Mouse (Mus musculus): ENCODE results near the gene Gba2. TPM values are rescaled to one million over a fixed set of nuclear protein-coding genes. Genes with fewer than 3 reads are reported as not detected.
"Not testable (repeated sequence)": the region's sequence is repeated elsewhere in the genome, so short reads cannot be mapped to it uniquely, and the experiment has no call there.

The Gba2 gene
- polyA plus RNA-seq (2015; fragmentation: Nextera tagmentation; extraction: Ambion mirVana): 44.5 and 47.4 TPM in 2 replicates

DNA sequence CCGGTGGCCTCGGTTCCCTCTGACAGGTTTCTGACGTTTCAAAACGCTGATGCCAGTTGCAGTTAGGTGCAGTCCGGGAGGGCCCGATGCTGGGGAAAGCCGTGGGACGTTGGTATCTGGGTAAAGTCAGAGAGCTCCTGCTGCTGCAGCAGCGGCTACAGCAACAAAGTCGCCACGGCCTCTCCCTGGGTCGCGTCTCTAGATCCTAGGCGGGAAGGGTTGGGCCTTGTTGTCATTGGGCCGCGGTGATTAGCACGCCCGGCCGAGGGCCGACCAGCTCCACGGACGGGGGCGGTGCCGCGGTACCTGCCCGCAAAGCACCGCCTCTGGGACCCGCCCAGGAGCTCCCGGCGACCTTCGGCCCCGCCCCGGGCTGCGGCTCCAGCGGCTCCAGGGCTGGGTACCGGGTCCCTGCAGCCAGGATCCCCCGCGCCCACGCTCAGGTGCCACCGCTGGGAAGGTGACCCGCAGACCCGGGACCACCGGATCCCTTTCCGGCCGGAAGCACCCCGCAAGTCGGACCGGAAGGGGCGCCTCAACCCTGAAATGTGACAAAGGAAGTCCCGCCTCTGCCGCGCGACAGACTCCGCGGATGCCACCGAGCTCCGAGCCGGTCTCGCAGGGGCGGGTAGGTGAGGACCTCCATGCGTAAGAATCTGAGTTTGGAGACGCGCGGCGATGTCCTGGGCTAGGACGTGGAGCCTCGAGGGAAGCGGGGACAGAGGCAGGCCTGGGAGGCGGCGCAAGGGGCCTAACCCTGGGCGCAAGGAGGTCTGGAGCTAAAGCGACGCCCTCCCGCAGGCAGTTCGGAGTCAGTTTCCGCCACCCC lies at the start of gene Gba2, which contains the start of gene Rgp1:
Gba2 (minus strand) TSS at position 498 of the 829 bp plus-strand sequence.
Rgp1 (plus strand) TSS at position 340 of the 829 bp plus-strand sequence.
- ATAC-seq: peak; percentile 87
- H3K4me1 ChIP-seq: peaks cover 46% of the 10 kb centered on the region
- WGBS: under 1% methylated on average over 54 of the region's 76 CpGs

DNA sequence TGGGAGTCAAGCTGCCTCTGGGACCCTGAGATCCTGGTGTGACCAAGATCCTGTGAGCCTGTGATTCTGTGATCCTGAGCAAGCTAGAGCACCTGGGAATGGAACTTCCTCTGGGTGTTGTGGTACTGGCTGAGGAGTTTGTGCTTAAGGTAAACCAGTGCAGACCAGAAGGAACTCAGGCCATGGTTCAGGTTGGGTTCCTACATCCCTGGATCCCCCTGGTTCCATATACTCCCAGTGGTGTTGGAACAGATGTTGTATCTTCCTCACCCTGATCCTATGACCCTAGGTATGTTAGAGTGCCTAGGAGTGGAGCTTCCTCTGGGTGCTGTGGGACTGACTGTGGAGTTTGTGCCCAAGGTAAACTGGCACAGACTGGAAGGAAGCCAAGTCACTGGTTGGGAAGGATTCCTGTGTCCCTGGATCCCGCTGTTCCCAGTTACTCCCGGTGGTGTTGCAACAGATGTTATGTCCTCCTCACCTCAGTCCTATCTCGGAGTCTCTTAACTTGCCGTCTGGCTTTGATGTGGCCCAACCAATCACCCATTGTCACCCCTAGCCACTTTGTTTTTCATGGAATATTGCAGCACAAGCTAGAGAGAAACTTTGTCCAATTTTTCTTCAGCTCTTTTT lies 41.6 kb upstream of the Gba2 start:
- Histone ChIP-seq H3K27me3 (no peaks in the 10 kb centered on the region), H3K4me1 (no peaks in the 10 kb centered on the region), H3K9me3 (replicated peaks) (peaks cover 4% of the 10 kb centered on the region), H3K27ac (no peak overlapping the region), H3K4me2 (no peak overlapping the region), H3K4me3 (no peak overlapping the region), H3K9ac (no peak overlapping the region), H3K36me3 (ENCODE audit: poor library complexity, severe bottlenecking) (no peaks in the 10 kb centered on the region)
- no peak for ATAC-seq
- 91% methylated on average over 4 of the region's 4 CpGs for WGBS

More for the DNA sequence above, at the start of gene Gba2, which contains the start of gene Rgp1:
- H3K9me3 ChIP-seq (replicated peaks): no peaks in the 10 kb centered on the region
- H3K27me3 ChIP-seq: no peaks in the 10 kb centered on the region
- peaks cover 42% of the 10 kb centered on the region for H3K36me3 ChIP-seq (ENCODE audit: poor library complexity, severe bottlenecking)
- H3K9ac ChIP-seq: peak within 1 kb of the TSS; percentile 91
- peak within 1 kb of the TSS; percentile 72 for H3K27ac ChIP-seq
- peak within 1 kb of the TSS; percentile 88 for H3K4me3 ChIP-seq
- peak within 1 kb of the TSS; percentile 94 for H3K4me2 ChIP-seq

- H3K4me2 ChIP-seq: no peak overlapping the region
- no peaks in the 10 kb centered on the region for H3K4me1 ChIP-seq
- no peak for ATAC-seq
- no peak overlapping the region for H3K9ac ChIP-seq
- H3K27me3 ChIP-seq: no peaks in the 10 kb centered on the region
- no peak overlapping the region for H3K4me3 ChIP-seq
- 60% methylated on average over 3 of the region's 3 CpGs for WGBS
- H3K36me3 ChIP-seq (ENCODE audit: poor library complexity, severe bottlenecking): no peaks in the 10 kb centered on the region
- no peaks in the 10 kb centered on the region for H3K9me3 ChIP-seq (replicated peaks)
- H3K27ac ChIP-seq: no peak overlapping the region
Measured at GRCm38 (mm10) chr4:43613060-43613730, 34.5 kb upstream of the Gba2 start.

GRCm38 (mm10) chr4:43612534-43612933 lies 33.9 kb upstream of the Gba2 start:
- 67% methylated on average over 10 of the region's 10 CpGs for WGBS

DNA sequence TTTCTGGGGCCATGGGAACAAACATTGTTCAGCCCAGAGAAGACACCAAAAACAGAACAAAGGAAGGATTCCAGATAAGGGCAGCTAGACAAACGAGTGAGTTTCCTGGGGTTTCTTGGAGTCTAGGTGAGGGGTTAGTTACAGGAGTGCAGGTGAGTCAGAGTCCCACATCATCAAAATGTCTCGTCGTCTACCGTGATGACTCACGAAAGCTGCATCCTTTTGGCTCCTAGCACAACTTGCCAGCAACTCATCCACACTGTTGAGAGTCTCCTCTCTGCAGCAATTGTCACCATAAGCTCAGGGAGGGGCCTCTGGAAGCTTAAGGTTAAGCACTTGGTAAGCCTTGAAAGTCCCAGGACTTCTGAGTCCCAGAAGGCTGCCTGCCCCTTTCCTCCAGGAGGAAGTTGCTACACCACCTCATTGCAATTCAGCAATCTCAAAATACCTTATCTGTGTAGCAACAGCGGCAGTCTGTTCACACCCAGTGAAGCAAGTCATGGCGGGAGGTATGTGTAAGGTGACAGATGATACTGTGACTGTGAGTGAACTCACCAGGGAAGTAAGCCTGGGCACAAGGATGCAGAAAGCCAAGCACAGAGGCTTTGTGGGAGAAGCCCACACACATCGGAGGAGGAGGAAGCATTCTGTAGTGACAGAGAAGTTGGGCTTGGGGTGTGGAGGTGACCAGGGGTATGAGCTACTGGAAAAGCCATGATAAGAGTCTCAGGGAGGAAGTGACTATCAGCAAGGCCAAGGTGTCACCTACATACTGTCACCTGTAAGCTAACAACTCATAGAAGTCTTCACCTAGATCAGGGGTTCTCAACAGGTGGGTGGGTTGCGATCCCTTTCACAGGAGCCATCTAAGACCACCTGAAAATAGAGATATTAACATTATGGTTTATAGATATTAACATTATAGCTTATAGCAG lies 26.3 kb upstream of the Gba2 start:
- ATAC-seq: no peak
- no peak overlapping the region for H3K4me2 ChIP-seq
- H3K27ac ChIP-seq: no peak overlapping the region
- H3K27me3 ChIP-seq: no peaks in the 10 kb centered on the region
- H3K4me1 ChIP-seq: no peaks in the 10 kb centered on the region
- no peaks in the 10 kb centered on the region for H3K9me3 ChIP-seq (replicated peaks)
- no peak overlapping the region for H3K9ac ChIP-seq
- 85% methylated on average over 9 of the region's 9 CpGs for WGBS
- H3K4me3 ChIP-seq: no peak overlapping the region
- no peaks in the 10 kb centered on the region for H3K36me3 ChIP-seq (ENCODE audit: poor library complexity, severe bottlenecking)

More at GRCm38 (mm10) chr4:43612534-43612933, 33.9 kb upstream of the Gba2 start:
- no peak overlapping the region for H3K27ac ChIP-seq
- no peaks in the 10 kb centered on the region for H3K4me1 ChIP-seq
- no peaks in the 10 kb centered on the region for H3K36me3 ChIP-seq (ENCODE audit: poor library complexity, severe bottlenecking)
- no peak for ATAC-seq
- no peak overlapping the region for H3K4me2 ChIP-seq
- no peak overlapping the region for H3K9ac ChIP-seq
- no peak overlapping the region for H3K4me3 ChIP-seq
- H3K27me3 ChIP-seq: no peaks in the 10 kb centered on the region
- H3K9me3 ChIP-seq (replicated peaks): no peaks in the 10 kb centered on the region

DNA sequence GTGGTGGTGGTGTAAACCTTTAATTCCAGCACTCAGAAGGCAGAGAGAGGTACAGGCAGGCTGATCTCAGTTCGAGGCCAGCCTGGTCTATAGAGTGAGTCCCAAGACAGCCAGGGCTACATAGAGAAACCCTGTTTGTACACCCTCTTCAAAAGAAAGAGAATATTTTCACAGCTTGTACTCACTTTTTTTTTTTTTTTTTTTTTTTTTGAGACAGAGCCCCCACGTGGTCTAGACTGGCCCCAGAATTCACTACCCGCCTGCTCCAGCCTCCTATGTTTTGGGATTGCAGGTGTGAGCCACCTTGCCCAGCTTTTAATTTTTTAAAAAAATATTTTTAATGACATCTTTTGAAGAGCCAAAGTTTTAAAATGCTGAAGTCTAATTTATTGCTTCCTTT lies 25.4 kb upstream of the Gba2 start:
- H3K9me3 ChIP-seq (replicated peaks): no peaks in the 10 kb centered on the region
- H3K4me3 ChIP-seq: no peak overlapping the region
- no peaks in the 10 kb centered on the region for H3K27me3 ChIP-seq
- no peaks in the 10 kb centered on the region for H3K36me3 ChIP-seq (ENCODE audit: poor library complexity, severe bottlenecking)
- H3K27ac ChIP-seq: no peak overlapping the region
- H3K4me1 ChIP-seq: no peaks in the 10 kb centered on the region
- H3K9ac ChIP-seq: no peak overlapping the region
- 67% methylated on average over 3 of the region's 3 CpGs for WGBS
- no peak for ATAC-seq
- no peak overlapping the region for H3K4me2 ChIP-seq

DNA sequence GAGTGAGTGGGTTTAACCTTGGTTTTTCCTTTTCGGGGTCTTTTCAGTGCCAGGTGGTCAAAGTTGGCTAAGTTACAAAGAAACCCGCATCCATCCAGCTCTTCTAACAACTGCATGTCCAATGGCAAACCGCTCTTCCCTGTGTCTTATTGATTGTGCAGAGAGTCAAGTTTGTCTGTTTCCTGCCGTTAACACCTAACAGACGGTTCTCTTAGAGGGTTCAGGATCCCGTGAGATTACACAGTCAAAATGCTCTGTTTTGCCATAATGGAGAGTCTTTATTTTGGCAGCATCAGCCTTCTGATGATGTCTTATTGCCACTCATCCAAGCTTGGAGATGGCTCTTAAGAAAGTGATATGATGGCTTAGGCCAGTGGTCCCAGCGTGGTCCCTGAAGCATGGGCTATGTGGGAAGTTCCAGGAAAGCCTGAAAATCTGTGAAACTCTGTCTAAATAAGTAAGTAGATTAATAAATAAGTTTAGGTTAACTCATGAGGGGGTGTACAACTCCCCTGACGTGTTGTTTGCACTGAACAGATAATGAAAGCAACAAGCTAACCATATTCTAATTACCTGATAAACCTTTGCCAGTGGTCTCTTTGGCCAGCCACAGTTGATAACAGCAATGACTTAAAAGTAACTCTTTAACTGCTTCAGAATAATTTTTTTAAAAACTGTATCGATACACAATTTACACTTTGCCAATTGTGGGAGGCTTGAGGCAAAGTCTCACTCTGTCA lies 21.7 kb upstream of the Gba2 start:
- H3K36me3 ChIP-seq (ENCODE audit: poor library complexity, severe bottlenecking): no peaks in the 10 kb centered on the region
- H3K4me2 ChIP-seq: no peak overlapping the region
- no peak overlapping the region for H3K27ac ChIP-seq
- H3K4me3 ChIP-seq: no peak overlapping the region
- no peaks in the 10 kb centered on the region for H3K27me3 ChIP-seq
- no peaks in the 10 kb centered on the region for H3K9me3 ChIP-seq (replicated peaks)
- H3K9ac ChIP-seq: no peak overlapping the region
- H3K4me1 ChIP-seq: no peaks in the 10 kb centered on the region
- no peak for ATAC-seq
- 83% methylated on average over 9 of the region's 9 CpGs for WGBS

GRCm38 (mm10) chr4:43598650-43599380 lies 20.1 kb upstream of the Gba2 start:
- H3K27ac ChIP-seq: no peak overlapping the region
- H3K27me3 ChIP-seq: no peaks in the 10 kb centered on the region

GRCm38 (mm10) chr4:43598200-43598599 lies 19.5 kb upstream of the Gba2 start:
- no peaks in the 10 kb centered on the region for H3K9me3 ChIP-seq (replicated peaks)
- no peak overlapping the region for H3K27ac ChIP-seq
- H3K4me3 ChIP-seq: no peak overlapping the region
- WGBS: 87% methylated on average over 4 of the region's 4 CpGs
- no peaks in the 10 kb centered on the region for H3K36me3 ChIP-seq (ENCODE audit: poor library complexity, severe bottlenecking)
- ATAC-seq: no peak
- no peak overlapping the region for H3K9ac ChIP-seq
- no peaks in the 10 kb centered on the region for H3K27me3 ChIP-seq
- H3K4me2 ChIP-seq: no peak overlapping the region
- H3K4me1 ChIP-seq: no peaks in the 10 kb centered on the region

More at GRCm38 (mm10) chr4:43598650-43599380, 20.1 kb upstream of the Gba2 start:
- 89% methylated on average over 7 of the region's 7 CpGs for WGBS
- H3K9me3 ChIP-seq (replicated peaks): no peaks in the 10 kb centered on the region
- H3K9ac ChIP-seq: no peak overlapping the region
- H3K4me3 ChIP-seq: no peak overlapping the region
- no peak for ATAC-seq
- H3K4me2 ChIP-seq: no peak overlapping the region
- H3K36me3 ChIP-seq (ENCODE audit: poor library complexity, severe bottlenecking): no peaks in the 10 kb centered on the region
- no peaks in the 10 kb centered on the region for H3K4me1 ChIP-seq

DNA sequence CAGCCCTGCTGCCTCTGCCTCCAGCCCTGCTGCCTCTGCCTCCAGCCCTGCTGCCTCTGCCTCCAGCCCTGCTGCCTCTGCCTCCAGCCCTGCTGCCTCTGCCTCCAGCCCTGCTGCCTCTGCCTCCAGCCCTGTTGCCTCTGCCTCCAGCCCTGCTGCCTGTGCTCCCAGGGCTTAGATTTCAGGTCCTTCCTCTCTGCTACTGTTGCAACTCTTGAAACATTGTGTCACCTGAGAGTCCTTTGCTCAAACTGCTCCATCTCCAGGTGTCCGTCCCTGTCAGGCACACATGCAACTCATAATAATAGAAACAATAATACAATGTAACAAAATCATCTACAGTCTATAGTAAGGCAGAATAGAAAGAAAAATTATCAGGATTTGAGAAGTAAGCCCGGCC lies 17.9 kb upstream of the Gba2 start:
- not testable (repeated sequence) for H3K27me3 ChIP-seq; H3K36me3 ChIP-seq (ENCODE audit: poor library complexity, severe bottlenecking); H3K4me2 ChIP-seq; H3K27ac ChIP-seq; H3K4me1 ChIP-seq; ATAC-seq; H3K9ac ChIP-seq; H3K4me3 ChIP-seq; H3K9me3 ChIP-seq (replicated peaks)
- 84% methylated on average over 2 of the region's 2 CpGs for WGBS
